18 mouse cellular contexts compared by ENCODE assay signal in genomic region chr16:72068254-72068653, GRCm38 (mm10).
"Had no signal": no experiment of that assay in that cellular context is flagged by ENCODE, and none has a peak within 500 bp of the region (broad histone marks: within the 10 kb centered on the region; RNA-seq: fewer than 3 reads in every experiment).

No protein-coding gene starts in this region.

- DNase-seq: liver, postnatal 0 days; lung, adult 2 months; lung, postnatal 14 days; lung, postnatal 36 days; right cerebral cortex, postnatal 14 days; thymus, adult 2 months; thymus, postnatal 25 days; thymus, postnatal 4 days had no signal

- H3K4me1 ChIP-seq: liver, embryonic 15.5 days; lung, embryonic 15.5 days; megakaryocyte, embryonic 14.5 days; midbrain, embryonic 15.5 days; neural tube, embryonic 12.5 days; stomach, embryonic 15.5 days had no signal

- H3K36me3 ChIP-seq: liver, embryonic 15.5 days; lung, embryonic 15.5 days; midbrain, embryonic 12.5 days; midbrain, embryonic 15.5 days; neural tube, embryonic 12.5 days; stomach, embryonic 15.5 days had no signal

- H3K9ac ChIP-seq: liver, embryonic 15.5 days; liver, postnatal 0 days; lung, embryonic 15.5 days; midbrain, embryonic 12.5 days; midbrain, embryonic 15.5 days; neural tube, embryonic 12.5 days; stomach, embryonic 15.5 days had no signal

- H3K27me3 ChIP-seq: liver, embryonic 15.5 days; lung, embryonic 15.5 days; megakaryocyte, embryonic 14.5 days; midbrain, embryonic 12.5 days; midbrain, embryonic 15.5 days; neural tube, embryonic 12.5 days; stomach, embryonic 15.5 days had no signal

- H3K4me3 ChIP-seq: liver, embryonic 15.5 days; lung, embryonic 15.5 days; megakaryocyte, embryonic 14.5 days; midbrain, embryonic 12.5 days; midbrain, embryonic 15.5 days; neural tube, embryonic 12.5 days; stomach, embryonic 15.5 days had no signal

- H3K9me3 ChIP-seq: liver, embryonic 15.5 days; lung, embryonic 15.5 days; megakaryocyte, embryonic 14.5 days; midbrain, embryonic 12.5 days; midbrain, embryonic 15.5 days; neural tube, embryonic 12.5 days; stomach, embryonic 15.5 days had no signal

- H3K27ac ChIP-seq: liver, embryonic 15.5 days; lung, embryonic 15.5 days; macrophage; midbrain, embryonic 12.5 days; midbrain, embryonic 15.5 days; neural tube, embryonic 12.5 days; stomach, embryonic 15.5 days; stomach, postnatal 0 days had no signal

- ATAC-seq: liver, postnatal 0 days; lung, postnatal 0 days; midbrain, embryonic 15.5 days had no signal

- H3K4me2 ChIP-seq: liver, embryonic 15.5 days; lung, embryonic 15.5 days; midbrain, embryonic 12.5 days; midbrain, embryonic 15.5 days; neural tube, embryonic 12.5 days; stomach, embryonic 15.5 days had no signal
